Mouse (Mus musculus): Measurements from ENCODE around the gene Dyrk1b. TPM values are rescaled to one million over a fixed set of nuclear protein-coding genes. Genes with fewer than 3 reads are reported as not detected.

The Dyrk1b gene
- polyA plus RNA-seq, 1 experiment from 2014 or later = 13.2 TPM

- no peak for DNase-seq
- 78% methylated on average over 3 of the region's 3 CpGs for WGBS
- H3K27ac ChIP-seq (ENCODE audit: low read depth) = no peak overlapping the region
- H3K36me3 ChIP-seq (ENCODE audit: insufficient read depth) = no peaks in the 10 kb centered on the region
- no peak for ATAC-seq (ENCODE audit: insufficient read depth)
- no peaks in the 10 kb centered on the region for H3K4me1 ChIP-seq (ENCODE audit: insufficient read depth)
- H3K9me3 ChIP-seq (ENCODE audit: low read depth, low read length) = no peaks in the 10 kb centered on the region
- H3K4me3 ChIP-seq (ENCODE audit: low read depth, low read length) = no peak overlapping the region
- H3K27me3 ChIP-seq (ENCODE audit: insufficient read depth, low read length) = no peaks in the 10 kb centered on the region
- H3K4me2 ChIP-seq = no peak overlapping the region
- H3K9ac ChIP-seq = no peak overlapping the region
- TF ChIP-seq CTCF (IDR thresholded peaks at IDR 0.05; ENCODE audit: low read depth) = no peak
Measured at GRCm38 (mm10) chr7:28159893-28160292, 19.4 kb upstream of the Dyrk1b start.

- 50% methylated on average over 9 of the region's 9 CpGs for WGBS
- no peak overlapping the region for H3K4me3 ChIP-seq (ENCODE audit: low read depth, low read length)
- no peak for TF ChIP-seq CTCF (IDR thresholded peaks at IDR 0.05; ENCODE audit: low read depth)
- H3K9me3 ChIP-seq (ENCODE audit: low read depth, low read length) = no peaks in the 10 kb centered on the region
- ATAC-seq (ENCODE audit: insufficient read depth) (no peak), DNase-seq (no peak)
- H3K4me2 ChIP-seq = no peak overlapping the region
- H3K4me1 ChIP-seq (ENCODE audit: insufficient read depth) = no peaks in the 10 kb centered on the region
- H3K27me3 ChIP-seq (ENCODE audit: insufficient read depth, low read length) = no peaks in the 10 kb centered on the region
- no peak overlapping the region for H3K27ac ChIP-seq (ENCODE audit: low read depth)
- H3K9ac ChIP-seq = no peak overlapping the region
- H3K36me3 ChIP-seq (ENCODE audit: insufficient read depth) = no peaks in the 10 kb centered on the region
Measured at GRCm38 (mm10) chr7:28161163-28161749, 18.0 kb upstream of the Dyrk1b start.

- Histone ChIP-seq H3K9me3 (ENCODE audit: low read depth, low read length) (no peaks in the 10 kb centered on the region), H3K27me3 (ENCODE audit: insufficient read depth, low read length) (no peaks in the 10 kb centered on the region), H3K27ac (ENCODE audit: low read depth) (no peak overlapping the region), H3K4me3 (ENCODE audit: low read depth, low read length) (no peak overlapping the region), H3K9ac (no peak overlapping the region), H3K4me1 (ENCODE audit: insufficient read depth) (peaks cover 4% of the 10 kb centered on the region), H3K36me3 (ENCODE audit: insufficient read depth) (no peaks in the 10 kb centered on the region), H3K4me2 (no peak overlapping the region)
- TF ChIP-seq CTCF (IDR thresholded peaks at IDR 0.05; ENCODE audit: low read depth) = peak; percentile 18; the same call in 1 of the 2 replicates
- DNase-seq (no peak), ATAC-seq (ENCODE audit: insufficient read depth) (no peak)
- WGBS = 78% methylated on average over 6 of the region's 6 CpGs
Measured at GRCm38 (mm10) chr7:28165406-28165805, 13.9 kb upstream of the Dyrk1b start.

GRCm38 (mm10) chr7:28168320-28169115 lies 10.8 kb upstream of the Dyrk1b start:
- Histone ChIP-seq H3K4me1 (ENCODE audit: insufficient read depth) (peaks cover 10% of the 10 kb centered on the region), H3K9me3 (ENCODE audit: low read depth, low read length) (no peaks in the 10 kb centered on the region), H3K36me3 (ENCODE audit: insufficient read depth) (no peaks in the 10 kb centered on the region), H3K27ac (ENCODE audit: low read depth) (peak overlapping the region; percentile 58), H3K9ac (peak overlapping the region; percentile 81), H3K4me2 (peak overlapping the region; percentile 88), H3K27me3 (ENCODE audit: insufficient read depth, low read length) (no peaks in the 10 kb centered on the region), H3K4me3 (ENCODE audit: low read depth, low read length) (peak overlapping the region; percentile 91)
- TF ChIP-seq CTCF (IDR thresholded peaks at IDR 0.05; ENCODE audit: low read depth) = peak; percentile 87
- 5% methylated on average over 9 of the region's 9 CpGs for WGBS
- ATAC-seq (ENCODE audit: insufficient read depth) (peak; percentile 39; the same call in 1 of the 2 replicates), DNase-seq (peak; percentile 84)

GRCm38 (mm10) chr7:28169489-28170422 lies 9.5 kb upstream of the Dyrk1b start, which contains the start of gene Fbl:
TSS of gene Fbl (plus strand) at chr7:28169710.
- DNase-seq = peak; percentile 98
- peak within 1 kb of the TSS; percentile 81 for H3K9ac ChIP-seq
- peak within 1 kb of the TSS; percentile 90 for H3K27ac ChIP-seq (ENCODE audit: low read depth)
- H3K9me3 ChIP-seq (ENCODE audit: low read depth, low read length) = no peaks in the 10 kb centered on the region
- no peaks in the 10 kb centered on the region for H3K36me3 ChIP-seq (ENCODE audit: insufficient read depth)
- H3K4me1 ChIP-seq (ENCODE audit: insufficient read depth) = peaks cover 10% of the 10 kb centered on the region
- ATAC-seq (ENCODE audit: insufficient read depth) = peak; percentile 92
- no peaks in the 10 kb centered on the region for H3K27me3 ChIP-seq (ENCODE audit: insufficient read depth, low read length)
- peak within 1 kb of the TSS; percentile 88 for H3K4me2 ChIP-seq
- WGBS = under 1% methylated on average over 80 of the region's 80 CpGs
- H3K4me3 ChIP-seq (ENCODE audit: low read depth, low read length) = peak within 1 kb of the TSS; percentile 91
- no peak for TF ChIP-seq CTCF (IDR thresholded peaks at IDR 0.05; ENCODE audit: low read depth)

GRCm38 (mm10) chr7:28175358-28175757 lies 3.9 kb upstream of the Dyrk1b start:
- no peak overlapping the region; the same call in 1 of the 2 replicates for H3K9ac ChIP-seq
- 81% methylated on average over 4 of the region's 4 CpGs for WGBS
- H3K9me3 ChIP-seq (ENCODE audit: low read depth, low read length) = no peaks in the 10 kb centered on the region
- no peaks in the 10 kb centered on the region for H3K27me3 ChIP-seq (ENCODE audit: insufficient read depth, low read length)
- ATAC-seq (ENCODE audit: insufficient read depth) (no peak), DNase-seq (no peak)
- no peak overlapping the region for H3K27ac ChIP-seq (ENCODE audit: low read depth)
- H3K4me2 ChIP-seq = no peak overlapping the region
- H3K4me1 ChIP-seq (ENCODE audit: insufficient read depth) = peaks cover 8% of the 10 kb centered on the region
- H3K36me3 ChIP-seq (ENCODE audit: insufficient read depth) = peaks cover 40% of the 10 kb centered on the region
- H3K4me3 ChIP-seq (ENCODE audit: low read depth, low read length) = no peak overlapping the region
- TF ChIP-seq CTCF (IDR thresholded peaks at IDR 0.05; ENCODE audit: low read depth) = no peak
